Mouse (Mus musculus) CD4-positive, CD25-positive, alpha-beta regulatory T cell, adult 4 months (primary cell): ENCODE data around the gene Gm10639. TPM values are rescaled to one million over a fixed set of nuclear protein-coding genes. Genes with fewer than 3 reads are reported as not detected.
"Not testable (repeated sequence)": the region's sequence is repeated elsewhere in the genome, so short reads cannot be mapped to it uniquely, and the experiment has no call there.

Experiments
- ATAC-seq: one replicate; pipeline ENCODE4 v1.8.0; 2017
- polyA plus RNA-seq, 2 experiments: library from polyadenylated mRNA; unstranded; fragments of 100-300 nt; shearing (Covaris generic); gene quantifications; one replicate each; pipeline ENCODE4 v1.2.1; 2017

Gene Gm10639
- not detected for polyA plus RNA-seq

DNA sequence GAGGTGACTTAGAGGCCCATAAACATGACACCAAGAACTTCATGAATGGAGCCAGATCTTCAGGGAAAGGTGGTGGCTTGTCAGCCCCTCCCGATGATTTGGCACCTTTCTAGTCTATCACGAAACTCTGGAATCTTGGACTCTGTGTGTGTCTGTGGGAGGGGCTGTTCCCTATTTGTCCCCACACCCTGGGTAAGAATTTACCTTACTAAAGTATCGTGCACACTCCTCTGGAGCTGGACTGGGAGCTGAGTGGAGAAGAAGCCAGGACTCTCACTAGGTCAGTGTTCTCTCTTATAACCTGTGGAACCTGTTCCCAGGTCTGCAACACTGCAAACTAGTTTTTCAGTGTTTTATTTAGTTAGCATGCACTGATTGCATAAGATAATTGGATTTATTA lies at the start of gene Gm10639:
TSS of gene Gm10639 (plus strand) at position 201 of the 400 bp plus-strand sequence.
- ATAC-seq: not testable (repeated sequence)

GRCm38 (mm10) chr9:78255683-78256470 lies 33.8 kb upstream of the Gm10639 start:
- not testable (repeated sequence) for ATAC-seq

- not testable (repeated sequence) for ATAC-seq
These were observed 32.8 kb upstream of the Gm10639 start, which contains the start of gene Gm3776 for GRCm38 (mm10) chr9:78256914-78257313. Gene Gm3776, plus strand, starts transcription at chr9:78257129.

DNA sequence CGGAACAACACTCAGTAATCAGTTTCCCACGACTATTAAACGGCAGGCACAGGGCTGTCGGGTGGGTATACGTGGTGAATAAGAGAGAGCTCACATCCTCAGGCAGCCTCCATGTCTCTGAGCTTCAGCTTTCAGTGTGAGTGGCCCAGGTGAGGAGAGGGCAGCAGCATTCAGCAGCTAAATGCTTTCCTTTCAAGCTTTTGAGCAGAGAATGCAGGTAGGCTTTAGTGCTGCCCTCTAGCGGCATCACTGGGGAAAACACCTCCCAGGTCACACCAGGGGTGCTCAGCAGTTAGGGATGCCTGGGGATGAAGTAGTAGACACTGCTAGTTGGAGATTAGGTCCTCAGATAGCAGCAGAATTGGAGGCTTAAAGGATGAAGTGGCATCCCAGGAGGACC lies 30.0 kb upstream of the Gm10639 start:
- ATAC-seq: peak; percentile 87

DNA sequence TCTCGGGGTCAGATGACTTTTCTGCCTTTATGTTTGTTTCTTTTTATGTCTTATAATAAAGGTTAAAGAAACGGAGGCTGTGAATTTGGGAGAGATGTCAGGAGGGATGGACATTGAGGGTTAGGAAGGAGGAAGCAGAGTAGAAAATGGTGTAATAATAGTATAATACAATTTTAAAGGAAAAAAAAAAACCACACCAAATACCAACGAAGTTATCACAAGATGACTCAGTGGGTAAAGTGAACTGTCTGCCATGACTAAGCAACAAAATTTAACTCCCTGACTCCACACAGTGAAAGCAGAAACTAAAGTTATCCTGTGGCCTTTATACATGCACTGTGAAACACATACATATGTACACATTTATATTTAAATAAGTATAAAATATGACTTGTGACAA lies 18.8 kb upstream of the Gm10639 start:
- not testable (repeated sequence) for ATAC-seq

GRCm38 (mm10) chr9:78282002-78282711 lies 7.6 kb upstream of the Gm10639 start:
- ATAC-seq: not testable (repeated sequence)

DNA sequence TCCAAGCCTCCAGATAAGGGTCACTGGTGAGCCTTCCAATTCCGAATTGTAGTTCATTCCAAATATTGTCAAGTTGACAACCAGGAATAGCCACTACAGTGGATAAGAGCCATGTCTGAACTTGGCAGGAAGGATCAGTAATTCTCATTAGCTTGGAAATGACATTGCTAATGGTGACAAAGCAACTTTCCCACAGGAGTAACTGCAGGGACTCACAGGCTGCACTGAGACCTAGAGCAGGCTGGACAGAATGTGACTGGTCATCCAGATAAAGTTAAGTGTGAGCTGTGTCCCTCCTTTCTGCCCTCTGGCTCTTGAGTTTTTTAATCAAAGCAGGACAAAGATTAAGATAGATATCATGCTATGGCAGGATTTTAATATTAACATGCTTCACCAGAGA lies 660 bp upstream of the Gm10639 start:
- ATAC-seq: not testable (repeated sequence)

DNA sequence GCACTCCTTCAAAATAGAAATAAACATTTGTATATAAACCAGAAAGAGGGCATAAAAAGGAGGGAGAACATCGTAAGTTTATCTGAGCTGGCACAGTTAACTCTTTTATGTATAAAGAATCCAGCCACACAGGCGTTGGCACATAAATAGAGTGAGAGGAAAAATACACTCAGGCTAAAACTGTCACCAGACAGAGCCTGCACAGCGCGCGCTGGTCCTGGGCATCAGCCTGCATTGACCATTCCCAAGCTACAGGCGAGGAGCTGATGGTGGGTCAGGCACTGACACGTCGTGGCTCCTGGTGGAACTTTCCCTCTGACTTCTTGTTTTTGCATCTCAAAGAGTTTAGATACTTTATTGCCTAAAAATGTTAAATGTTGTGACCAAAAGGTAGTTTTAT lies 2.7 kb downstream of the Gm10639 start:
- not testable (repeated sequence) for ATAC-seq

- not testable (repeated sequence) for ATAC-seq
These were observed 4.0 kb downstream of the Gm10639 start for GRCm38 (mm10) chr9:78293683-78294082.

DNA sequence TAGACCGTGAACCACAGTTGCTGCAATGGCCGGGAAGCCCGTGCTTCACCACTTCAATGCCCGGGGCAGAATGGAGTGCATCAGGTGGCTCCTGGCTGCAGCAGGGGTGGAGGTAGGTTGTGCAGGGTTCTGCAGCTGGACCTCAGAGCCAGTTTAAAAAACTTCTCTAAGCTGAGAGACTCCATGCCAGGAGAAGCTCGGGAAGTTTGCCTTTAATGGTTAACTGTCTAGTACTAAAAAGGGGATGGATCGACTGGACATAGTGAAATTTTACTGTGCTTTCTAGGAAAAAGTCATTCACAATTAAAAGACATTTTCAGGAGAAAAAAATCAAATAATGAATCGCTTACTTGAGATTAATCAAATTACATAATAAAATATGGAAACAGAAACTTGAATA lies 5.1 kb downstream of the Gm10639 start:
- not testable (repeated sequence) for ATAC-seq

DNA sequence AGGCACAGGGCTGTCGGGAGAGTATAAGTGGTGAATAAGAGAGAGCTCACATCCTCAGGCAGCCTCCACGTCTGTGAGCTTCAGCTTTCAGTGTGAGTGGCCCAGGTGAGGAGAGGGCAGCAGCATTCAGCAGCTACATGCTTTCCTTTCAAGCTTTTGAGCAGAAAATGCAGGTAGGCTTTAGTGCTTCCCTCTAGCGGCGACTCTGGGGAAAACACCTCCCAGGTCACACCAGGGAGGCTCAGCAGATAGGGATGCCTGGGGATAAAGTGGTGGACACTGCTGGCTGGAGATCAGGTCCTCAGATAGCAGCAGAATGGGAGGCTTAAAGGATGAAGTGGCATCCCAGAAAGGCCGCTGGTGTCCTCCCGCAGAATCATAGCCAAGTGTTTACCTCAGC lies 6.4 kb downstream of the Gm10639 start:
- ATAC-seq: not testable (repeated sequence)

DNA sequence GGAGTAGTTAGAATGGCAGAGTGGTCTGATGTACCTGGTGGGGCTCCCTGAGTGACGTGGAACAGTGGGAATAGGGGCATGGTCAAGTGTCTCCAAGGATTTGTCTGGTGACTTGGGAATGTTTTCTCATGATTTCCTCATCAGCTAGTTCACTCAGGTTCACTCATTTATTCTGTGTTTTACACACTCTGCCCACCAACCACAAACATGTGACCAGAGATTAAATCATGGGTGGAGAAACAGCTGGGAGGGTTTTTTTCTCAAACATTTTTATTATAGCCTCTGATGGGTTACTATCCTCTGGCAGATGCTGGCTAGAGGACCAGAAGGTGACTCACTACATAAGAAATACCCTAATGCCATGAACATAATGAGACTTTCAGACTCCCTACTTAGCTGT lies 8.5 kb downstream of the Gm10639 start:
- no peak for ATAC-seq

GRCm38 (mm10) chr9:78299143-78299542 lies 9.4 kb downstream of the Gm10639 start:
- not testable (repeated sequence) for ATAC-seq

DNA sequence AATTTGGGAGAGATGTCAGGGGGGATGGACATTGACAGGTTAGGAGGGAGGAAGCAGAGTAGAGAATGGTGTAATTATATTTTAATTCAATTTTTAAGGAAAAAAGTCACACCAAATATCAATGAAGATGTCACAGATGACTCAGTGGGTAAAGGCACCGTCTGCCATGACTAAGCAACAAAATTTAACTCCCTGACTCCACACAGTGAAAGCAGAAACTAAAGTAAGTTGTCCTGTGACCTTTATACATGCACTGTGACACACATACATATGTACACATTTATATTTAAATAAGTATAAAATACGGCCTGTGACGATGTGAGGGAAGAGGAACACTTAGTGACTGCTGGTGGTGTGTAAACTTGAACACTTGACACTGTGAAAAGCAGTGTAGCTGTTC lies 18.4 kb downstream of the Gm10639 start:
- ATAC-seq: not testable (repeated sequence)

DNA sequence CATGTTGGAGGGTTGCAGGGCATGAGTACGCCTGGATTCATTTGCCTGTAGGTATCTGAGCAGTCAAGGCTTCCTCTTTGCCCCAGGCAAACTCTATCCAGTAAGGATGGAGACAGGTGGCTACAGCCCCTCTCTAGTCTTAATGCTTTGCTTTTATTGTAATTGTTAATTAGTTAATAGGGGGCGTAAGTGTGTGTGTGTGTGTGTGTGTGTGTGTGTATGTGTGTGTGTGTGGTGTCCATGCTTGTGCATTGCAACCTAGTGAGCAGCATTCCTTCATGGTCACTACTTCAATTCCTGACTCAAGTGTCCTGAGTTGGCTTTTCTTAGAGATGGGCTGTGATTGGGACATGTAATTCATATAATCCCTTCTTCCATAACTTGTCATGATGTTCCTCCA lies 25.0 kb downstream of the Gm10639 start, which contains the start of gene Omt2a:
TSS of gene Omt2a (minus strand) at position 101 of the 400 bp plus-strand sequence.
- no peak for ATAC-seq

GRCm38 (mm10) chr9:78319499-78319898 lies 29.8 kb downstream of the Gm10639 start:
- no peak for ATAC-seq

GRCm38 (mm10) chr9:78327289-78327688 lies 37.6 kb downstream of the Gm10639 start, which contains the start of gene Omt2b:
Gene Omt2b, plus strand, starts transcription at chr9:78327589.
- ATAC-seq: not testable (repeated sequence)

- not testable (repeated sequence) for ATAC-seq
These were observed 47.3 kb downstream of the Gm10639 start for GRCm38 (mm10) chr9:78337050-78337449.

DNA sequence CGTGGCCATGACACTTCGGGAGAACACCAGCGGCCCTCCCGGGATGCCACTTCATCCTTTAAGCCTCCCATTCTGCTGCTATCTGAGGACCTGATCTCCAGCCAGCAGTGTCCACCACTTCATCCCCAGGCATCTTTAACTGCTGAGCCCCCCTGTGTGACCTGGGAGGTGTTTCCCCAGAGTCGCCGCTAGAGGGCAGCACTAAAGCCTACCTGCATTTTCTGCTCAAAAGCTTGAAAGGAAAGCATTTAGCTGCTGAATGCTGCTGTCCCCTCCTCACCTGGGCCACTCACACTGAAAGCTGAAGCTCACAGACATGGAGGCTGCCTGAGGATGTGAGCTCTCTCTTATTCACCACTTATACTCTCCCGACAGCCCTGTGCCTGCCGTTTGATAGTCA lies 50.6 kb downstream of the Gm10639 start:
- not testable (repeated sequence) for ATAC-seq

DNA sequence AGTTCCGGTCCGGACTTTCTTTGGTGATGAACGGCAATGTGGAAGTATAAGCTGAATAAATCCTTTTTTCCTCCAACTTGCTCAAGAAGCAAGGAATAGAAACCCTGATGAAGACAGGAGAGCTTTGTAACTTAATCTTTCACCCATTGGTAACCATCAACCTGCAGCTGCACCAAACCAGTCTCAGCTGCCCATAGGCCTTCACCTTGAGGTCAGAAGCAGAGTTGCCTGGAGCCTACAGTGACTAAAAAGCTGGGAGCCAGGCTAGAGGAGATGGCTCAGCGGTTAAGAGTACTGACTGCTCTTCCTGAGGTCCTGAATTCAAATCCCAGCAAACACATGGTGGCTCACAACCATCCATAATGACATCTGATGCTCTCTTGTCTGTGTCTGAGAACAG lies 52.8 kb downstream of the Gm10639 start:
- not testable (repeated sequence) for ATAC-seq

GRCm38 (mm10) chr9:78343055-78343454 lies 53.3 kb downstream of the Gm10639 start:
- not testable (repeated sequence) for ATAC-seq

DNA sequence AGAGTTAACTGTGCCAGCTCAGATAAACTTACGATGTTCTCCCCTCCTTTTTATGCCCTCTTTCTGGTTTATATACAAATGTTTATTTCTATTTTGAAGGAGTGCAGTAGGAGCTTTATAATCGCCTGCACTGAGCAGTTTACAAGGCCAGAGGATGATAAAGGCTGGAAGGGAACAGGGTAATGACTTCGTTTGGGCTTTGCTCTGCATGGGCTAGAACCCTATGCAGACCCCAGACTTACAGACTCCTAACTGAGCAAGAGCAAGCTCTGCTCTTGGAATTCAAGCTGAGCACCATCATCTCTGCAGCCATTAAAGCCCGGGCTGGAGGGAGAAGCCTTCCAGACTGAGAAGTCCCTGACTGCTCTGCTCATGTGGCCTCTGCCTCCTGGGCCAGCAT lies 55.5 kb downstream of the Gm10639 start:
- not testable (repeated sequence) for ATAC-seq

GRCm38 (mm10) chr9:78347004-78347403 lies 57.3 kb downstream of the Gm10639 start:
- ATAC-seq: no peak
